Mouse (Mus musculus) intestine, postnatal 0 days (tissue): ENCODE measurements around the gene Atp1a2. TPM values are rescaled to one million over a fixed set of nuclear protein-coding genes. Genes with fewer than 3 reads are reported as not detected.

Experiments used
- ATAC-seq: fragments of 200-750 bp; cut with Nextera tagmentation; 2 replicates; pipeline ENCODE4 v1.8.0; 2017; ENCODE audit warnings: mild to moderate bottlenecking, moderate TSS enrichment, moderate library complexity
- H3K27ac ChIP-seq: fragments of 300-500 bp; sonication (generic); 2 replicates; pipeline ENCODE4 v1.5.1; 2014; ENCODE audit warnings: mild to moderate bottlenecking, low read depth, low read length, moderate library complexity
- H3K27me3 ChIP-seq: fragments of 300-500 bp; sonication (generic); replicated peaks from 2 replicates; pipeline ENCODE4 v1.6.1; 2014; ENCODE audit warnings: low read length, mixed read lengths; ENCODE audit not compliant: control insufficient read depth, insufficient read depth
- H3K36me3 ChIP-seq: fragments of 300-500 bp; sonication (generic); 2 replicates; pipeline ENCODE4 v1.6.1; 2014; ENCODE audit warnings: mild to moderate bottlenecking, moderate library complexity; ENCODE audit not compliant: control insufficient read depth, insufficient read depth
- H3K4me1 ChIP-seq: fragments of 300-500 bp; sonication (generic); replicated peaks from 2 replicates; pipeline ENCODE4 v1.6.1; 2014; ENCODE audit warnings: antibody characterized with exemption, low read length, mixed read lengths; ENCODE audit not compliant: control insufficient read depth, insufficient read depth
- H3K4me2 ChIP-seq: fragments of 300-500 bp; sonication (generic); replicated peaks from 2 replicates; pipeline ENCODE4 v1.6.1; 2014; ENCODE audit warnings: low read depth, mild to moderate bottlenecking, moderate library complexity
- H3K4me3 ChIP-seq: fragments of 300-500 bp; sonication (generic); 2 replicates; pipeline ENCODE4 v1.5.1; 2014; ENCODE audit warnings: low read depth, low read length
- H3K9ac ChIP-seq: fragments of 300-500 bp; sonication (generic); 2 replicates; pipeline ENCODE4 v1.6.1; 2014; ENCODE audit warnings: mild to moderate bottlenecking, low read depth, low read length
- H3K9me3 ChIP-seq: fragments of 300-500 bp; sonication (generic); 2 replicates; pipeline ENCODE4 v1.6.1; 2016; ENCODE audit warnings: mixed run types; ENCODE audit not compliant: control insufficient read depth
- CTCF ChIP-seq: sonication (generic); IDR thresholded peaks from 2 replicates; pipeline ENCODE4 v1.5.1; 2016; ENCODE audit warnings: low read depth, mild to moderate bottlenecking, control low read depth, antibody characterized with exemption, moderate library complexity
- WGBS: fragments of 180-500 bp; shearing (Covaris S2); extraction: QIAGEN DNeasy Blood & Tissue Kit; methylation state at CpG from one replicate; pipeline ENCODE4 v1.1.7; 2014; 5-methylcytosine and 5-hydroxymethylcytosine counted together
- polyA plus RNA-seq: library from polyadenylated mRNA; unstranded; fragments of >200 nt; fragmentation: Nextera tagmentation; extraction: Ambion mirVana; gene quantifications from 2 replicates; pipeline ENCODE4 v1.2.1, GENCODE M21; 2015

Gene Atp1a2
- 1.9 and 2.8 TPM in 2 replicates for polyA plus RNA-seq

DNA sequence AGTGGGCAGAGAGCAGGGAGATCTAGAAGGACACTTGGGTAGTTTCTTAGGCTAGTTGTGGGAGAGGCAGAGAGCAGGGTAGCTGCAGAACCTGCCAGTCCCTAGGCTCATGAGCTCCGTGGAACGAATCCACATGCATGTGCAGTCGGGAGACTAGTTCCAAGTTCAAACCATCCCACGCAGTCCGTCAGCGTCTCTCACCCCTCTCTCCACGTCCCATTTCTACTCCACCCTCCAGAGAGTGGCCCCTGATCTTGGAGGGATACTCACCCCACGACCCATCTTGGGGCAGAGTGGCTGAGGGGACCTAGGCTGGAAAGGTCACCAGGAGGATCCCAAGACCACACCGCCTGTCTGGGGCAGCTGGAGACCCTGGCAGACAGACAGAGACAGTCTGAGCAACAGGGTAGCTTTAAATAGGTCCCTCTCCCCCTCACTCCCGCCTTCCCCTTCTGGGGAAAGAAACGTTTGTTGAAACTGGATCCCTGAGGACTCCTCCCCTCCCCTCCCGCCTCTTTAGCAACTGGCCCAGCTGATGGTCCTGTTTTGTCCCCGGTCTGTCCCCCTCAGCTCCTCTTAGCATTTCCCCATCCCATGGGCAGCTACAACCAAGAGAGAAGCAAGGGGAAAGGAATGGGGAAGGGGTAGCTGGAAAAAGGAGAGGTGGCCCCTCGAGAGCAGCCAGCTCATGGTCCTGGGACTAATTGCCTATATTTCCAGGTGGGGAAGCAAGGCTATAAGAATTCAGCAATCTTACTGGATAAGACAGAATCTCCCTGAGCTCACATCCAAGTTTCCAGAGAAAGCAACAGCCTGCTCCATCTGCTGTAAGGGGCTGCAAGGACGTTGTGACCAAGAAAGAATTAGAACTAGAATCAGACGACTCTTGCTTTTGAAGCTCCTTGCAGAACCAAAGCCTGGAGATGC is at the start of gene Atp1a2:
Gene Atp1a2 (minus strand): TSS at position 454 of the 927 bp plus-strand sequence.
- Histone ChIP-seq H3K9ac (peak within 1 kb of the TSS; percentile 31; the same call in 1 of the 2 replicates), H3K4me1 (no peaks in the 10 kb centered on the region), H3K4me2 (peak within 1 kb of the TSS; percentile 48), H3K9me3 (no peaks in the 10 kb centered on the region), H3K27me3 (peaks cover 10% of the 10 kb centered on the region; the same call in 1 of the 2 replicates), H3K4me3 (peak within 1 kb of the TSS; percentile 18), H3K36me3 (no peaks in the 10 kb centered on the region), H3K27ac (no peak within 1 kb of the TSS; the same call in 1 of the 2 replicates)
- 21% methylated on average over 16 of the region's 16 CpGs for WGBS
- TF ChIP-seq CTCF: no peak
- no peak for ATAC-seq

DNA sequence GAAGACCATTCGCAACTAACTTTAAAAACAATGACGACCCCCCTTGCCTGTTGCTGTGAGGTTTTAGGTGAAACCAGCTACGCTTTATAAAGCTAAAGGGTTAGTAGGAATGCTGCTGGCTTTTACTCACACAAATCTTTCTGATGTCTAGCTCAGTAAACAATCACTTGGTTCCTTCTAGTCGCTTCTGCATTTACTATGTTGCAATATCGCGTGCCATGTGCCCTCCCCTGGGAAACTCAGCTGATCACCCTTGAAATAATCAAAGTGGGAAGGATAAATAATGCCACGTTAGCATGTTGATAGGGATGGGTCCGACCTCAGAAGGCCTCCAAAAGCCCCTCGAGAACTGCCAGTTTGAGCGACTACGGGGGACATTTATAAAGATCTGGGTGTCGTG is 49.5 kb upstream of the Atp1a2 start:
- WGBS: 81% methylated on average over 12 of the region's 12 CpGs

GRCm38 (mm10) chr1:172346707-172347106 is 48.8 kb upstream of the Atp1a2 start:
- H3K36me3 ChIP-seq: no peaks in the 10 kb centered on the region
- no peak for ATAC-seq
- H3K4me2 ChIP-seq: no peak overlapping the region
- H3K27me3 ChIP-seq: peaks cover 19% of the 10 kb centered on the region
- 84% methylated on average over 10 of the region's 10 CpGs for WGBS
- H3K9me3 ChIP-seq: no peaks in the 10 kb centered on the region
- no peak overlapping the region for H3K4me3 ChIP-seq
- no peaks in the 10 kb centered on the region for H3K4me1 ChIP-seq
- TF ChIP-seq CTCF: no peak
- H3K9ac ChIP-seq: no peak overlapping the region
- no peak overlapping the region for H3K27ac ChIP-seq

More for the DNA sequence above, 49.5 kb upstream of the Atp1a2 start:
- no peaks in the 10 kb centered on the region for H3K9me3 ChIP-seq
- ATAC-seq: no peak
- H3K4me2 ChIP-seq: no peak overlapping the region
- TF ChIP-seq CTCF: no peak
- no peak overlapping the region for H3K27ac ChIP-seq
- H3K4me3 ChIP-seq: no peak overlapping the region
- peaks cover 14% of the 10 kb centered on the region; the same call in 1 of the 2 replicates for H3K27me3 ChIP-seq
- no peak overlapping the region for H3K9ac ChIP-seq
- no peaks in the 10 kb centered on the region for H3K36me3 ChIP-seq
- H3K4me1 ChIP-seq: no peaks in the 10 kb centered on the region

GRCm38 (mm10) chr1:172344820-172345219 is 47.0 kb upstream of the Atp1a2 start:
- Histone ChIP-seq H3K9me3 (no peaks in the 10 kb centered on the region), H3K36me3 (no peaks in the 10 kb centered on the region), H3K4me3 (no peak overlapping the region), H3K4me1 (peaks cover 8% of the 10 kb centered on the region), H3K27me3 (peaks cover 26% of the 10 kb centered on the region), H3K9ac (no peak overlapping the region), H3K4me2 (no peak overlapping the region), H3K27ac (no peak overlapping the region)
- ATAC-seq: no peak
- TF ChIP-seq CTCF: no peak
- WGBS: 32% methylated on average over 7 of the region's 7 CpGs

GRCm38 (mm10) chr1:172343914-172344313 is 46.0 kb upstream of the Atp1a2 start:
- H3K9me3 ChIP-seq: no peaks in the 10 kb centered on the region
- H3K27me3 ChIP-seq: peaks cover 31% of the 10 kb centered on the region
- H3K4me2 ChIP-seq: no peak overlapping the region
- H3K9ac ChIP-seq: no peak overlapping the region
- ATAC-seq: no peak
- no peak overlapping the region for H3K27ac ChIP-seq
- H3K36me3 ChIP-seq: no peaks in the 10 kb centered on the region
- H3K4me3 ChIP-seq: no peak overlapping the region
- 59% methylated on average over 3 of the region's 3 CpGs for WGBS
- H3K4me1 ChIP-seq: peaks cover 8% of the 10 kb centered on the region
- no peak for TF ChIP-seq CTCF

DNA sequence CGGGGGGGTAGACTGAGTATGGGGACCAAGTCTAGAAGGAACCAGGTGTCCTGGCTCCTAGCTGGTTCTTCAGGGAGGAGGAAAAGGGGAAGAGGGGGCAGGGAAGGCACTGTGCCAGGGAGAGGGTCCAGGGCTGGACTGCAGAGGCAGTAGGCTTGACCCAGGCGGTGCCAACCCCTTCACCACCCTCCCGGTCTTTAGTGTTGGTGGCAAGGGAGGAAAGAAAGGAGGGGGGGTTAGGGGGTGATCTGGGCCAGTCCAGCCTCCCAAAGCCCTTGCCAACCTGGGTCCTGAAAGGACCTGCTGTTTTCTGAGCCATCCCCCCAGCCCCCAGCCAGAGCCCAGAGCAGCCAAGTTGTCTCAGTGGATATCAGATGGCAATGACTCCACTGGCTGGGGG is 44.9 kb upstream of the Atp1a2 start:
- H3K27ac ChIP-seq: no peak overlapping the region
- peaks cover 8% of the 10 kb centered on the region for H3K4me1 ChIP-seq
- no peak for TF ChIP-seq CTCF
- no peak overlapping the region for H3K9ac ChIP-seq
- ATAC-seq: no peak
- H3K4me2 ChIP-seq: no peak overlapping the region
- H3K4me3 ChIP-seq: no peak overlapping the region
- peaks cover 40% of the 10 kb centered on the region for H3K27me3 ChIP-seq
- H3K9me3 ChIP-seq: no peaks in the 10 kb centered on the region
- 89% methylated on average over 2 of the region's 3 CpGs for WGBS
- no peaks in the 10 kb centered on the region for H3K36me3 ChIP-seq
